8 mouse cellular contexts compared by ENCODE assay signal in the genomic region with DNA sequence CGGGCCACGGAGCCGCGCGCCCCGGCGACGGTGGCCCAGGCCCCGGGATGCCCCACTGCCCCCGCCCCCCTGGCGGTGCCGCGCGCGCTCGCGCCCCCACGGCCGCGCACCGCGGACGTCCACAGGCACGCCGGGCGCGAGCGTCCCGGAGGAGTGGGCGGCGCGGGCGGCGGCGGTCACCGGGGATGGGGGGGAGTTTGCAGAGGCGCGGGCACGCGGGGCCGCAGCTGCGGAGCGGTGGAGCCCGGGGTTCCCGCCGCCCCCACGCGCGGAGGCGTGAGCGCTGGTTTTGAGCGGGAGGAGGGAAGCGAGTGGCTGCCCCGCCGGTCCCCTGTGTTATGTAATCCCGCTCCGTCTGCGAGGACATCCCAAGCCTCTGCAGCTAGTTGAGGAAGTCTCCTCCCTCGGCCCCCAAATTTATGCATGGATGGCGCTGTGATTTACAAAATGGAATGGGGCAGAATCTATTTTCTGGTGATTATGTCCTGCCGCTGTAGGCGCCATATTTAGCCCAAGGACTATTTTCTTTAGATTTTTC. TPM values are rescaled to one million over a fixed set of nuclear protein-coding genes. Genes with fewer than 3 reads are reported as not detected.
DNase-seq lines count a peak whose midpoint lies in the region; ATAC-seq and TF ChIP-seq lines count a peak whose summit lies in the region.

No protein-coding gene starts in this region.

- H3K36me3 ChIP-seq in forebrain, embryonic 11.5 days (ENCODE audit: control insufficient read depth, insufficient read depth, low read length): no peaks in the 10 kb centered on the region
- H3K36me3 ChIP-seq in heart, embryonic 16.5 days (ENCODE audit: control insufficient read depth, insufficient read depth): no peaks in the 10 kb centered on the region
- no peaks in the 10 kb centered on the region for H3K36me3 ChIP-seq in liver, embryonic 14.5 days (replicated peaks; ENCODE audit: control insufficient read depth, insufficient read depth, low read depth)
- H3K36me3 ChIP-seq in stomach, embryonic 15.5 days: no peaks in the 10 kb centered on the region

- peak; percentile 73 for ATAC-seq in forebrain, embryonic 11.5 days (replicated peaks; ENCODE audit: low FRiP score)
- ATAC-seq in heart, embryonic 16.5 days (replicated peaks; ENCODE audit: extremely low read depth, insufficient read depth, low FRiP score): peak; percentile 73
- peak; percentile 48 for ATAC-seq in liver, embryonic 14.5 days (ENCODE audit: insufficient read depth)
- ATAC-seq in stomach, embryonic 15.5 days (ENCODE audit: insufficient read depth, low FRiP score, low read depth): peak; percentile 78

- TF ChIP-seq CTCF in liver, embryonic 14.5 days (IDR thresholded peaks at IDR 0.05; ENCODE audit: low read depth): no peak

- no peak for TF ChIP-seq EP300 in liver, embryonic 14.5 days (IDR thresholded peaks at IDR 0.05; ENCODE audit: low read depth)

- peak overlapping the region; percentile 70 for H3K4me2 ChIP-seq in forebrain, embryonic 11.5 days (ENCODE audit: low read depth, low read length, severe bottlenecking)
- H3K4me2 ChIP-seq in heart, embryonic 16.5 days (ENCODE audit: low read depth, low read length): peak overlapping the region; percentile 91
- H3K4me2 ChIP-seq in liver, embryonic 14.5 days (ENCODE audit: low read depth): peak overlapping the region; percentile 88
- H3K4me2 ChIP-seq in stomach, embryonic 15.5 days: peak overlapping the region; percentile 68

- H3K27me3 ChIP-seq in forebrain, embryonic 11.5 days (ENCODE audit: control insufficient read depth, insufficient read depth, low read length): no peaks in the 10 kb centered on the region
- no peaks in the 10 kb centered on the region for H3K27me3 ChIP-seq in heart, embryonic 16.5 days (ENCODE audit: control insufficient read depth, insufficient read depth, low read length)
- no peaks in the 10 kb centered on the region for H3K27me3 ChIP-seq in liver, embryonic 14.5 days (ENCODE audit: control insufficient read depth, insufficient read depth, low read length)
- no peaks in the 10 kb centered on the region for H3K27me3 ChIP-seq in stomach, embryonic 15.5 days (replicated peaks)

- peak overlapping the region; percentile 76 for H3K27ac ChIP-seq in brown adipose tissue, adult 24 weeks (replicated peaks; ENCODE audit: low read depth, low read length)
- H3K27ac ChIP-seq in forebrain, embryonic 11.5 days (ENCODE audit: low read depth, low read length): peak overlapping the region; percentile 97
- peak overlapping the region; percentile 95 for H3K27ac ChIP-seq in heart, embryonic 16.5 days (ENCODE audit: low read length)
- peak overlapping the region; percentile 62 for H3K27ac ChIP-seq in liver, embryonic 14.5 days
- peak overlapping the region; percentile 98 for H3K27ac ChIP-seq in stomach, embryonic 15.5 days

- WGBS in forebrain, embryonic 11.5 days: under 1% methylated on average over 58 of the region's 62 CpGs
- under 1% methylated on average over 44 of the region's 62 CpGs for WGBS in heart, embryonic 16.5 days
- 1% methylated on average over 40 of the region's 62 CpGs for whole genome bisulfite sequencing in liver, embryonic 14.5 days (ENCODE audit: insufficient replicate concordance)
- under 1% methylated on average over 58 of the region's 62 CpGs for WGBS in stomach, embryonic 15.5 days

- peak overlapping the region; percentile 87 for H3K4me3 ChIP-seq in brown adipose tissue, adult 24 weeks (ENCODE audit: insufficient read depth, low read depth, low read length)
- peak overlapping the region; percentile 74 for H3K4me3 ChIP-seq in forebrain, embryonic 11.5 days (ENCODE audit: low read depth, low read length)
- H3K4me3 ChIP-seq in heart, embryonic 16.5 days (ENCODE audit: low read length): peak overlapping the region; percentile 80
- H3K4me3 ChIP-seq in liver, embryonic 14.5 days (ENCODE audit: insufficient read depth in 1 of 2, low read depth in 2 of 2, low read length in 2 of 2): peak overlapping the region; percentile 87
- peak overlapping the region; percentile 68 for H3K4me3 ChIP-seq in stomach, embryonic 15.5 days (replicated peaks)

- H3K9ac ChIP-seq in forebrain, embryonic 11.5 days (ENCODE audit: low read length): peak overlapping the region; percentile 92
- peak overlapping the region; percentile 80 for H3K9ac ChIP-seq in heart, embryonic 16.5 days (ENCODE audit: low read length)
- peak overlapping the region; percentile 81 for H3K9ac ChIP-seq in liver, embryonic 14.5 days (replicated peaks)
- H3K9ac ChIP-seq in stomach, embryonic 15.5 days: peak overlapping the region; percentile 70; the same call in 1 of the 2 replicates

- DNase-seq in CD8-positive naive resting alpha-beta T cell, adult 2 months (ENCODE audit: low read depth in 2 of 2, low spot score in 2 of 2): peak; percentile 68 to 73
- peak; percentile 90 for DNase-seq in forebrain, embryonic 11.5 days (ENCODE audit: low spot score)
- DNase-seq in kidney, postnatal 25 days: peak; percentile 77 to 93
- DNase-seq in liver, embryonic 14.5 days (ENCODE audit: low read depth in 3 of 3, low spot score in 3 of 3): peak; percentile 35 to 46 (median 39)
- DNase-seq in neural tube, embryonic 10.5 days (ENCODE audit: extremely low spot score, low spot score): peak; percentile 80

- H3K9me3 ChIP-seq in forebrain, embryonic 11.5 days (ENCODE audit: control insufficient read depth, low read length): no peaks in the 10 kb centered on the region
- H3K9me3 ChIP-seq in heart, embryonic 16.5 days (replicated peaks; ENCODE audit: control insufficient read depth, low read length): no peaks in the 10 kb centered on the region
- no peaks in the 10 kb centered on the region for H3K9me3 ChIP-seq in liver, embryonic 14.5 days (ENCODE audit: control insufficient read depth, low read length)
- no peaks in the 10 kb centered on the region for H3K9me3 ChIP-seq in stomach, embryonic 15.5 days

- H3K4me1 ChIP-seq in brown adipose tissue, adult 24 weeks (ENCODE audit: control insufficient read depth, insufficient read depth, insufficient read length, low read length): no peaks in the 10 kb centered on the region
- H3K4me1 ChIP-seq in forebrain, embryonic 11.5 days (replicated peaks; ENCODE audit: control insufficient read depth, insufficient read depth, low read length): peaks cover 2% of the 10 kb centered on the region; the same call in 1 of the 2 replicates
- H3K4me1 ChIP-seq in heart, embryonic 16.5 days (ENCODE audit: control insufficient read depth, insufficient read depth, low read length): peaks cover 17% of the 10 kb centered on the region
- peaks cover 13 to 21% of the 10 kb centered on the region in 2 experiments for H3K4me1 ChIP-seq in liver, embryonic 14.5 days (replicated peaks; ENCODE audit: control insufficient read depth in 2 of 2, insufficient read depth in 2 of 2, low read length in 1 of 2)
- H3K4me1 ChIP-seq in stomach, embryonic 15.5 days: no peaks in the 10 kb centered on the region

RNA-seq across cellular contexts. Expression of a gene that starts 0.7 kb away (rescaled TPM):
- polyA plus RNA-seq in brown adipose tissue, adult 24 weeks (2012; ENCODE audit: insufficient read depth, insufficient read length, missing spikeins): 4.9 and 7.7 TPM in 2 replicates
- 26.1 and 30.2 TPM in 2 replicates for polyA plus RNA-seq in forebrain, embryonic 11.5 days (2014; fragmentation: Nextera tagmentation; extraction: Ambion mirVana)
- 8.9 and 9.5 TPM in 2 replicates for polyA plus RNA-seq in heart, embryonic 16.5 days (2015; fragmentation: Nextera tagmentation; extraction: Ambion mirVana)
- 6.0 and 6.5 TPM in 2 replicates for polyA plus RNA-seq in liver, embryonic 14.5 days (2012; rRNA removed)
- 2.6 and 3.0 TPM in 2 replicates for polyA plus RNA-seq in liver, embryonic 14.5 days (2014; fragmentation: Nextera tagmentation; extraction: Ambion mirVana)
- polyA plus RNA-seq in stomach, embryonic 15.5 days (2015; fragmentation: Nextera tagmentation; extraction: Ambion mirVana): 14.6 and 15.3 TPM in 2 replicates

RNA-seq across cellular contexts. Expression of a gene that starts 48.7 kb away (rescaled TPM):
- polyA plus RNA-seq in brown adipose tissue, adult 24 weeks (2012; ENCODE audit: insufficient read depth, insufficient read length, missing spikeins): 311 and 370 TPM in 2 replicates
- 319 and 365 TPM in 2 replicates for polyA plus RNA-seq in forebrain, embryonic 11.5 days (2014; fragmentation: Nextera tagmentation; extraction: Ambion mirVana)
- 279 and 299 TPM in 2 replicates for polyA plus RNA-seq in heart, embryonic 16.5 days (2015; fragmentation: Nextera tagmentation; extraction: Ambion mirVana)
- polyA plus RNA-seq in liver, embryonic 14.5 days (2012; rRNA removed): 127 and 157 TPM in 2 replicates
- polyA plus RNA-seq in liver, embryonic 14.5 days (2014; fragmentation: Nextera tagmentation; extraction: Ambion mirVana): 190 and 203 TPM in 2 replicates
- 315 and 328 TPM in 2 replicates for polyA plus RNA-seq in stomach, embryonic 15.5 days (2015; fragmentation: Nextera tagmentation; extraction: Ambion mirVana)

RNA-seq across cellular contexts. Expression of a gene that starts 51.7 kb away (rescaled TPM):
- polyA plus RNA-seq in brown adipose tissue, adult 24 weeks (2012; ENCODE audit: insufficient read depth, insufficient read length, missing spikeins): not detected in 2 replicates
- 5.6 and 5.7 TPM in 2 replicates for polyA plus RNA-seq in forebrain, embryonic 11.5 days (2014; fragmentation: Nextera tagmentation; extraction: Ambion mirVana)
- polyA plus RNA-seq in heart, embryonic 16.5 days (2015; fragmentation: Nextera tagmentation; extraction: Ambion mirVana): 2.7 and 4.4 TPM in 2 replicates
- 4.3 and 4.6 TPM in 2 replicates for polyA plus RNA-seq in liver, embryonic 14.5 days (2012; rRNA removed)
- 5.7 and 7.2 TPM in 2 replicates for polyA plus RNA-seq in liver, embryonic 14.5 days (2014; fragmentation: Nextera tagmentation; extraction: Ambion mirVana)
- 51.0 and 56.7 TPM in 2 replicates for polyA plus RNA-seq in stomach, embryonic 15.5 days (2015; fragmentation: Nextera tagmentation; extraction: Ambion mirVana)

Comparison
In these comparisons a context has a peak if more than half of its experiments do, and no peak if none do; other contexts are left out.
1. Peak in every context shown above with its lines: DNase-seq, ATAC-seq, H3K4me3 ChIP-seq and H3K27ac ChIP-seq.
2. DNase-seq: peak in every context shown above with its lines; median percentile 90 in forebrain, embryonic 11.5 days; 85 in kidney, postnatal 25 days; 80 in neural tube, embryonic 10.5 days; 70 in CD8-positive naive resting alpha-beta T cell, adult 2 months; 39 in liver, embryonic 14.5 days.